Mouse (Mus musculus): ENCODE data around the gene Cnbd2.
"Not testable (repeated sequence)": the region's sequence is repeated elsewhere in the genome, so short reads cannot be mapped to it uniquely, and the experiment has no call there.

DNA sequence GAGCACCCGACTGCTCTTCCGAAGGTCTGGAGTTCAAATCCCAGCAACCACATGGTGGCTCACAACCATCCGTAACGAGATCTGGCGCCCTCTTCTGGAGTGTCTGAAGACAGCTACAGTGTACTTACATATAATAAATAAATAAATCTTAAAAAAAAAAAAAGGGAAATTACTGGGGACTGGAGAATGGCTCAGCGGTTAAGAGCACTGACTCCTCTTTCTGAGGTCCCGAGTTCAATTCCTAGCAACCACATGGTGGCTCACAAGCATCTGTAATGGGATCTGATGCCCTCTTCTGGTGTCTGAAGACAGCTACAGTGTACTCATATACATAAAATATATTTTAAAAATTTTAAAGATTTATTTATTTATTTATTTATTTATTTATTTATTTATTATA, 99.2 kb downstream of the Cnbd2 start:
- not testable (repeated sequence) for TF ChIP-seq EP300 (optimal IDR thresholded peaks at IDR 0.05); CTCF (IDR thresholded peaks at IDR 0.05; ENCODE audit: low read depth)
